Mouse (Mus musculus) embryonic facial prominence, embryonic 15.5 days (tissue): Measurements from ENCODE around the gene Zmiz1. TPM values are rescaled to one million over a fixed set of nuclear protein-coding genes. Genes with fewer than 3 reads are reported as not detected.

ENCODE experiments used
- ATAC-seq: fragments of 200-750 bp; cut with Nextera tagmentation; 2 replicates; pipeline ENCODE4 v1.8.0; 2017; ENCODE audit warnings: low read depth, moderate TSS enrichment; ENCODE audit not compliant: insufficient number of reproducible peaks, low FRiP score, low TSS enrichment
- H3K27ac ChIP-seq: fragments of 300-500 bp; sonication (generic); replicated peaks from 2 replicates; pipeline ENCODE4 v1.5.1; 2015; ENCODE audit warnings: mild to moderate bottlenecking, inconsistent platforms
- H3K27me3 ChIP-seq: fragments of 300-500 bp; sonication (generic); 2 replicates; pipeline ENCODE4 v1.6.1; 2015; ENCODE audit warnings: inconsistent platforms
- H3K36me3 ChIP-seq: fragments of 300-500 bp; sonication (generic); 2 replicates; pipeline ENCODE4 v1.6.1; 2015; ENCODE audit warnings: mild to moderate bottlenecking, inconsistent platforms
- H3K4me1 ChIP-seq: fragments of 300-500 bp; sonication (generic); 2 replicates; pipeline ENCODE4 v1.6.1; 2015; ENCODE audit warnings: inconsistent platforms
- H3K4me2 ChIP-seq: fragments of 300-500 bp; sonication (generic); replicated peaks from 2 replicates; pipeline ENCODE4 v1.6.1; 2015; ENCODE audit warnings: mild to moderate bottlenecking, inconsistent platforms
- H3K4me3 ChIP-seq: fragments of 300-500 bp; sonication (generic); replicated peaks from 2 replicates; pipeline ENCODE4 v1.5.1; 2015; ENCODE audit warnings: mild to moderate bottlenecking, inconsistent platforms
- H3K9ac ChIP-seq: fragments of 300-500 bp; sonication (generic); 2 replicates; pipeline ENCODE4 v1.6.1; 2015; ENCODE audit warnings: inconsistent platforms
- H3K9me3 ChIP-seq: fragments of 300-500 bp; sonication (generic); replicated peaks from 2 replicates; pipeline ENCODE4 v1.6.1; 2016; ENCODE audit warnings: inconsistent platforms
- WGBS: fragments of 180-500 bp; shearing (Covaris S2); methylation state at CpG from one replicate; pipeline ENCODE4 v1.1.7; 2015; 5-methylcytosine and 5-hydroxymethylcytosine counted together
- polyA plus RNA-seq: library from polyadenylated mRNA; unstranded; fragments of >200 nt; fragmentation: Nextera tagmentation; extraction: Ambion mirVana; gene quantifications from 2 replicates; pipeline ENCODE4 v1.2.1, GENCODE M21; 2015

The Zmiz1 gene
- polyA plus RNA-seq, 1 experiment from 2014 or later, result 40.1 TPM

DNA sequence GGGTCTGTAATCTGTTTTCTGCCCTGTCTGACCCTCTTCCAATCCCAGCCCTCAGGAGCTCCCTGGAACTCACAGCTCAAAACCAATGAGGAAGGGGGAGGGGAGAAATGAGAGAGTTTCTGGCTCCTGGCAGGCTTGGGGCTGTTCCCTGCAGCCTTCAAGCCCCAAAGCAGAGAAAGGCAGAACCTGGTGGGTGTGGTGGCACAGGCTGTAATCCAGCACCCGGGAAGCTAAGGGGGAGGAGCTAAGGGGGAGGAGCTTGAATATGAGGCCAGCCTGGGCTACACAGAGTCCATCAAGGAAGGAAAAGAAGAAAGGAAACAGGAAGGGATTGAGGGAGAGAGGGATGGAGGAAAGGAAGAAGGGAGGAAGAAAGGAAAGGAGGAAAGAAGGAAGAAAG, 18.9 kb upstream of the Zmiz1 start:
- H3K36me3 ChIP-seq, result no peaks in the 10 kb centered on the region
- H3K4me2 ChIP-seq, result no peak overlapping the region
- ATAC-seq, result no peak
- no peak overlapping the region for H3K9ac ChIP-seq
- no peaks in the 10 kb centered on the region for H3K9me3 ChIP-seq
- WGBS, result 5% methylated on average over 1 of the region's 1 CpGs
- H3K27ac ChIP-seq, result no peak overlapping the region
- no peaks in the 10 kb centered on the region for H3K4me1 ChIP-seq
- no peaks in the 10 kb centered on the region for H3K27me3 ChIP-seq
- H3K4me3 ChIP-seq, result no peak overlapping the region

DNA sequence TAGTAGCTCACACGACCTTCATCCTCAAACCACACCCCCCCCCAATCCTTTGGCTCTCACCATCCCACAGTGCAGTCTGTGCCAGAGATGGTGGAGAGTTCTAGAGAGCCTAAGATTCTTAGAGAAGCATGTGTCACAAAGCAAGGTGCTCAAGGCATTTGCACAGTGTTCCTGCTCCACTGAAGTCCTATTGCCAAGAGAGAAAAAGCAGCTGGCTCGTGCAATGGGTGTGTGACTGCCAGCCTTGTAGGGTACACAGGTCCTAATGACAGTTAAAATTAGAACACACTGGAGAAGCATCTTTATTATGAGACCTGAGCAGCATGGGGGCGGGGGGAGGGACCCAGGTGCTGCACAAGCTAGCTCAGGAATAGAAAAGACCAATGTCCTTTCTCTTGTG, 18.2 kb upstream of the Zmiz1 start:
- WGBS, result 58% methylated on average over 3 of the region's 3 CpGs
- Histone ChIP-seq H3K27ac (no peak overlapping the region), H3K27me3 (no peaks in the 10 kb centered on the region), H3K4me3 (no peak overlapping the region), H3K9me3 (no peaks in the 10 kb centered on the region), H3K4me1 (no peaks in the 10 kb centered on the region), H3K9ac (no peak overlapping the region), H3K36me3 (no peaks in the 10 kb centered on the region), H3K4me2 (no peak overlapping the region)
- no peak for ATAC-seq

DNA sequence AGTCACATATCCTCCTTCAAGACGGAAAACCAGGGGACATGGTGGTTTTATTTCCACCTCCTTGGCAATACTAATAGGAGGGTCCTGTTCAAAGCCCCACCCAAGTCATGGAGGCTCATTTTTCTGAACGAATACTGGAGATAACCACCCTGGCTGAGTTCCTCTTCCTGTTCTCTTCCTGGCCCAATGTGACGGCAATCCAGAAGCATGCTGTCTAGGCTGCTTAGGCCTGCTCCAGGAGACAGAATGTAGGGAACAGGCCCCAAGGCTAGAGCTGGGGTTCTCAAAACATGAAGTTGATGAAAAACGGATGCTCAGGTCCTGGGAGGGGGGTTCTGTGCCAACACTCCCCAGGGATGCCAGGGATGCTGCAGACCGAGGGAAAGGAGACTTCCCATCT, 17.5 kb upstream of the Zmiz1 start:
- WGBS, result 55% methylated on average over 5 of the region's 5 CpGs
- H3K9me3 ChIP-seq, result no peaks in the 10 kb centered on the region
- H3K27me3 ChIP-seq, result no peaks in the 10 kb centered on the region
- no peak overlapping the region for H3K4me3 ChIP-seq
- no peaks in the 10 kb centered on the region for H3K4me1 ChIP-seq
- H3K9ac ChIP-seq, result no peak overlapping the region
- H3K4me2 ChIP-seq, result no peak overlapping the region
- H3K36me3 ChIP-seq, result no peaks in the 10 kb centered on the region
- no peak for ATAC-seq
- H3K27ac ChIP-seq, result no peak overlapping the region

DNA sequence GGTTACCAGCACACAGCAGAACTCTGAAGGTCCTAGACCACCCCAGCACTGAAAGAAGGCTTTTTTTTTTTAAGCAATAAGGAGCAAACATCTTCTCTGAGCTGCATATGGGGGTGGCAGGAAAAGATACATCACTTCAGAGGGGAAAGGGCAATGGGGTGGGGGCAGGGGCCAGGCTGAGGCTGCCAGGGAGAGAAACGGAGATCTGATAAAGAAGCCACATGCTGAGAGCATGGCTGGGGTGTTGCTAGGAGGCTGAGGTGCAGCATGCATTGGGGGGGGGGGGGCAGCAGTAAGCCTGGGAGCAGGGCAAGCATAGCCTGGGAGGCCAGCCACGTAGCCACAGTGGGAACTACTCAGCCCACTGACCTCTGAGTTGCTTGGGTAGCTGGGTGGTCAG, 16.3 kb upstream of the Zmiz1 start:
- Histone ChIP-seq H3K27me3 (no peaks in the 10 kb centered on the region), H3K4me2 (no peak overlapping the region), H3K4me1 (no peaks in the 10 kb centered on the region), H3K9ac (no peak overlapping the region), H3K9me3 (no peaks in the 10 kb centered on the region), H3K27ac (no peak overlapping the region), H3K36me3 (no peaks in the 10 kb centered on the region), H3K4me3 (no peak overlapping the region)
- 68% methylated on average over 2 of the region's 2 CpGs for WGBS
- ATAC-seq, result no peak

DNA sequence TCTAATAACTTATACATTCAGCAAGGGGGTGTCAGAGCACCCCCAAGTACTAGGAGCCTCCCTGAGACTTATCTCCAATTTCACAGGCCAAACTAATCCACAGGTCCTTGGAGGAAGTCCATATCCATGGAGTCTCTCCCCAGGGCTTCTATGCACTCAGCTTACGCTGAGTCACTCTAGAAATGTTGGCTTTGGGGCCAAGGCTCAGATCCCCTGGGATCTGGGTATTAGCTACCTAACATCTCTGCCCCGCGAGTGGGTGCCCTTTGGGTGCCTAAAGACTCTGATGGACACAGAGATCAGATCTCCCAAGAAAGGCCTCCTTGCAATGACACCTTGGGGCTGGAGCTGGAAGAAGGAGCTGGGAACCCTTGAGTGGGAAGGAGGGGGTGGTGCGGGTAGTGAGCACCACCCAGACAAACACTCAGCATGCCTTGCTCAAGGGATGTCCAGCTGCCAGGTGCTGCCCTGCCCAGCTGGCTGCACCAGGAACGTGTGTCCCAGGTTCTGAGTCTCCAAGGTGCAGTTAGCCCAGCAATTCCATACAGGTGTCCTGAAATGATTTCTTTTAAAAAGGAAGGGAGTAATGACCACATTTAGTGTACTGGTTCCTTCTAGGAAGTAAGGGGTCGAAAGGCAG, 11.7 kb upstream of the Zmiz1 start:
- no peak overlapping the region for H3K4me2 ChIP-seq

DNA sequence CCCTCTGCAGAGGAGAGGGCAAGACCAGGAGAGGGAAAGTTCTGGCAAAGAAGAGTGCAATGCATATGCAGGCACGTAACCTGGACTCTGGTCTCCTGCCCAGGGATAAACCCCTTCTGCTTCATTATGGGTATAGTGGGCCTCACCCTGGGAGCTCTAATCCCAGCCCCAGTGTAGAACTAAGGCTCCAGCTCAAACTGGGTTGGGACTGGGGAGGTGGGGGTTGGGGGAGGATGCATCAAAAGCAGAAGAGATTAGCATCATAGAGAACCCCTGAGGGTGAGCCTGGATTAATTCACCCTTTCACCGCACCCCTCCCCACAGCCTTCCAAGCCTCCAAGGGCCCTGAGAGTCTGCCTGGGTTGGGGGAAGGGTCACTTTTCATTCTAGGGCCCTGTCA, 10.5 kb upstream of the Zmiz1 start:
- no peaks in the 10 kb centered on the region for H3K27me3 ChIP-seq
- H3K9ac ChIP-seq, result no peak overlapping the region
- H3K27ac ChIP-seq, result no peak overlapping the region
- H3K36me3 ChIP-seq, result no peaks in the 10 kb centered on the region
- no peaks in the 10 kb centered on the region for H3K9me3 ChIP-seq
- no peaks in the 10 kb centered on the region for H3K4me1 ChIP-seq
- H3K4me3 ChIP-seq, result no peak overlapping the region
- H3K4me2 ChIP-seq, result no peak overlapping the region
- 65% methylated on average over 2 of the region's 2 CpGs for WGBS
- ATAC-seq, result no peak

More for the DNA sequence above, 11.7 kb upstream of the Zmiz1 start:
- Histone ChIP-seq H3K27me3 (no peaks in the 10 kb centered on the region), H3K27ac (no peak overlapping the region), H3K4me1 (no peaks in the 10 kb centered on the region), H3K9me3 (no peaks in the 10 kb centered on the region), H3K4me3 (no peak overlapping the region), H3K36me3 (no peaks in the 10 kb centered on the region), H3K9ac (no peak overlapping the region)
- no peak for ATAC-seq
- WGBS, result 81% methylated on average over 6 of the region's 6 CpGs

DNA sequence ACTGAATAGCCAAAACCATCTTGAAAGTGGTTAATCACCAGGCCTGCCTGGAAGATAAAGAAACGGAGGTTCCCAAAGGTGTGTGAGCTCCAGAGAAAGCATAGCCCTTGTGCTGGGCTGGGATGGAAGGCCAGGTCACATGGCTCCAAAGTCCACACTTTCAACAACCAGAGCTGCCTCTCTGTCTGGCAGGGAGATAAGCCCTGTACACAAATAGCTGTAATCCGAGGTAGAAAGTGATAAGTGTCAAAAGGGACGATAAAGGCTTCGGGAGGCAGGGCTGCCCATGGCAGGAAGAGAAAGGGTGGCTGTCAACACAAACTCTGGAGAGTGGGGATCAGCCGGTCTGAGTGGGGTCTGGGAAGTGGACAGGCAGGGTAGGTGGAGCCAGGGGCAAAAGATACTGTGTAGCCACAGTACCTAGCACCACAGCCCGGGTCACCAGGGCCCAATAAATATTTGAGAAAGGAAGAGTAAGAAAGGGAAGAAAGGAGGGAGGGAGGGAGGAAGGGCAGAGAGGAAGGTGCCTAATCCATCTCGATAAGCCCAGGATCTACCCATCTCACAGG, 7.8 kb upstream of the Zmiz1 start:
- WGBS, result 50% methylated on average over 7 of the region's 7 CpGs
- no peak overlapping the region for H3K4me3 ChIP-seq
- no peaks in the 10 kb centered on the region for H3K36me3 ChIP-seq
- no peak overlapping the region for H3K27ac ChIP-seq
- no peak for ATAC-seq
- peaks cover 15% of the 10 kb centered on the region for H3K4me1 ChIP-seq
- H3K27me3 ChIP-seq, result no peaks in the 10 kb centered on the region
- H3K4me2 ChIP-seq, result no peak overlapping the region
- no peaks in the 10 kb centered on the region for H3K9me3 ChIP-seq
- no peak overlapping the region for H3K9ac ChIP-seq

DNA sequence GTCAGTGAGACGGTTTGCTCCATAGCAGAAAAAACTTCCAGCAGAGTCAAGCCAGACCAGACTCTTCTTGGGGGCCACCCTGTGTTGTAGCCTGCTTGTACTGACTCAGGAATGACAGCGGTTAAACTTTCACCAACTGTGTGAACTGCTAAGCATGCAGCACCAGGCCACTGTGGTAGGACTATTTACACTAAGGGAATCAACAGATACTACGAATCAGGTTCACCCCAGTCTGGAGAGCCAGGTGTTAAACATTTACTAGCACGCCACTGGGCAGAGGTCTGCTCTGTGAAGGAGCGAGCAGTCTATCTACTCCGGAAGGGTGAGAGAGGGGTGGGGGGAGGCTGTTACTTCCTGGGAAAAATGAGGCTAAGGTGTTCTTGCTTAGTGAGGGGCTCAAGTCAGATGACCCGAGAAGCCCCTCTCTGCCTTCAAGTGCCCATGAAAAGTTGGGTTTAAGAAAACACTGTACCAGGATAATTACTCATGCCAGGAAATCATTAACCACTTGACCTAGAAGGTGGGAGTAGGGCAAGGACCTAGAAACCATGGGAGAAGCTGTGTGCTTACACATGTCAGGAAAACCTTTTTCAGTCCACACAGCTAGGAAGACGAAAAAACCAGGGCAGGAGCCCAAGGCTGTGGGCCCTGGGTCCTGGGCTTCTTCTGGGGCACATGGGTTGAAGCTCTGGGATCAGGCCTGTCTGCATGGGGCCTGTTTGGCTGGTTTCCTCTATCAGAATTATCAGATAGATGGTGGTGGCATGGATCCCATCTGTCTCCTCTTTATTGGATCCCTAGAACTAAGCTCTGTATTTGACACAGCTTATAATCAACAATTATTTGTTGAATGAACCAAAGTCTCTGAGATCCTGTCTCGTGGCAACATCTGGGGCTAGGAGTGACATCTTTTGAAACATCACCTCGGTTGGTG, 7.0 kb upstream of the Zmiz1 start:
- 61% methylated on average over 10 of the region's 10 CpGs for WGBS
- Histone ChIP-seq H3K27ac (no peak overlapping the region), H3K9ac (no peak overlapping the region), H3K9me3 (no peaks in the 10 kb centered on the region), H3K4me3 (no peak overlapping the region), H3K4me1 (peaks cover 23% of the 10 kb centered on the region), H3K27me3 (no peaks in the 10 kb centered on the region), H3K36me3 (no peaks in the 10 kb centered on the region), H3K4me2 (no peak overlapping the region)
- no peak for ATAC-seq

DNA sequence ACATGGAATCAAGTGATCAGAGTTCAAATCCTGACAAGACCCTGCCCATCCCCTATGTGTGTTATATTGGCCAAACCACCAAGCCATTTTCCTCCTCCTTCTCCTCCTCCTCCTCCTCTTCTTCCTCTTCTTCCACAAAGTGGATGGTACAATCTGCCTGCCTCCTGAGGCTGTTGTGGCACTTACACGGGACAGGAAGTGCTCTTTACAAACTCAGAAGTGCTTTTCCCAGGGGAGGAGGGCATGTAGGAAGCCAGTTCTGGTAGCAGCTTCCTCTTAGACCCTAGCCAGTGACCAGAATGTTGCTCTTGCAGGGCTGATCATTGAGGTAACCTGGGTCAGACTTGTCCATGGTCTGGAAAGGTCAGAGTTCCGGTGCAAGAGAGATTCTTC, 6.4 kb upstream of the Zmiz1 start:
- no peak overlapping the region for H3K4me3 ChIP-seq
- H3K36me3 ChIP-seq, result no peaks in the 10 kb centered on the region
- no peaks in the 10 kb centered on the region for H3K27me3 ChIP-seq
- H3K9me3 ChIP-seq, result no peaks in the 10 kb centered on the region
- WGBS, result 43% methylated on average over 2 of the region's 2 CpGs
- no peak overlapping the region for H3K9ac ChIP-seq
- peaks cover 28% of the 10 kb centered on the region for H3K4me1 ChIP-seq
- ATAC-seq, result no peak
- H3K27ac ChIP-seq, result no peak overlapping the region
- no peak overlapping the region for H3K4me2 ChIP-seq

DNA sequence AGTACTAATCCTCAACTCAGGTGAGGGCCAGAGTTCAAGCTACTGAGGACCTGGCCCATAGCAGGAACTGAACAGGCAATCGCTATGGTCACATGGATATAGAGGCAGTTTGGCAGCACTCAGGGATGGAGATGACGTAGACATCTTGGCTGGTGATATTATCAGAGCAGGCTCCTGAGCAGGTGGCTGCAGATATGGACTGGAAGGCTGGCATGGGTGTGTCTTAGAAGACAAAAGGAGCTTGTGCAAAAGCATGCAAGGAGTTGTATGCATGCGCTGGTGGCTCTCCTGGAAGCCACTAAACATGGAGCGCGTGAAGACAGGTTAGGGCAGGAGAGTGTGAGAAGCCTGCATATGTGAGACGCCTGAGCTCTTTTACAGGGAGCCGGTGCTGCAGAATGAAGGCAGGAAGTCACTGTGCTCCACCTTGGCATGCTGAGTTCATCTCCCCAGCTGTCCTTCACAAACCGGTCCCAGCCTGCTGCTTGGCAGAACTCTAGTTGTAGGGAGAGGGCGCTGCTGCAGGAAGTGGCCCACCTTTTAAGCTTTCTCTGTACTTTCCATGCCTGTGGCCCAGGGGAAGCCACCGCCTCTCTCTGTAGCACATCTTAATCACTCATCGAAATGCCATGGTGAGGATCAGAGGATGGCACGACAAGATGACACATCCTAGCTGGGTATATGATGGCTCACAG, 4.8 kb upstream of the Zmiz1 start:
- H3K4me1 ChIP-seq, result peaks cover 39% of the 10 kb centered on the region
- no peaks in the 10 kb centered on the region for H3K27me3 ChIP-seq
- no peak overlapping the region for H3K9ac ChIP-seq
- no peaks in the 10 kb centered on the region for H3K36me3 ChIP-seq
- ATAC-seq, result no peak
- H3K27ac ChIP-seq, result no peak overlapping the region
- no peak overlapping the region for H3K4me2 ChIP-seq
- 68% methylated on average over 12 of the region's 12 CpGs for WGBS
- no peak overlapping the region for H3K4me3 ChIP-seq
- no peaks in the 10 kb centered on the region for H3K9me3 ChIP-seq
